Mouse (Mus musculus) ES-Bruce4 (cell line): Measurements from ENCODE around the gene Utp4. TPM values are rescaled to one million over a fixed set of nuclear protein-coding genes. Genes with fewer than 3 reads are reported as not detected.
"Not testable (repeated sequence)": the region's sequence is repeated elsewhere in the genome, so short reads cannot be mapped to it uniquely, and the experiment has no call there.

Source experiments
- H3K27ac ChIP-seq: 2 replicates; pipeline ENCODE4 v1.5.1; 2012; ENCODE audit warnings: low read length, inconsistent platforms; ENCODE audit not compliant: insufficient read depth
- H3K27me3 ChIP-seq: 2 replicates; pipeline ENCODE4 v1.6.1; 2012; ENCODE audit warnings: mild to moderate bottlenecking, low read length, inconsistent platforms; ENCODE audit not compliant: control insufficient read depth, poor library complexity, insufficient read depth, severe bottlenecking
- H3K36me3 ChIP-seq: 2 replicates; pipeline ENCODE4 v1.6.1; 2012; ENCODE audit warnings: inconsistent platforms, mild to moderate bottlenecking, low read length, moderate library complexity; ENCODE audit not compliant: control insufficient read depth, poor library complexity, insufficient read depth, severe bottlenecking
- H3K4me1 ChIP-seq: one replicate; pipeline ENCODE4 v1.8.1; 2011; ENCODE audit warnings: low read length; ENCODE audit not compliant: control insufficient read depth, insufficient read depth
- H3K4me3 ChIP-seq: 2 replicates; pipeline ENCODE4 v1.5.1; 2011; ENCODE audit warnings: low read depth, mild to moderate bottlenecking, low read length
- H3K9ac ChIP-seq: 2 replicates; pipeline ENCODE4 v1.6.1; 2012; ENCODE audit warnings: low read depth, mild to moderate bottlenecking, inconsistent platforms; ENCODE audit not compliant: poor library complexity, severe bottlenecking
- H3K9me3 ChIP-seq: replicated peaks from 2 replicates; pipeline ENCODE4 v1.6.1; 2012; ENCODE audit warnings: mild to moderate bottlenecking, low read length, inconsistent platforms; ENCODE audit not compliant: control insufficient read depth, poor library complexity, insufficient read depth, severe bottlenecking
- CTCF ChIP-seq: IDR thresholded peaks from one replicate; pipeline ENCODE4 v1.8.1; 2011; ENCODE audit warnings: low read depth, low read length
- EP300 ChIP-seq: IDR thresholded peaks from 2 replicates; pipeline ENCODE4 v1.6.1; 2011; ENCODE audit warnings: low read depth, low read length; ENCODE audit not compliant: insufficient read depth
- POLR2A ChIP-seq: IDR thresholded peaks from one replicate; pipeline ENCODE4 v1.8.1; 2011; ENCODE audit warnings: low read length; ENCODE audit not compliant: insufficient read depth
- polyA plus RNA-seq: library from polyadenylated mRNA; stranded (reverse); fragments of >200 nt; gene quantifications from 2 replicates; pipeline ENCODE4 v1.2.4, GENCODE M21; 2011; ENCODE audit warnings: low read depth; ENCODE audit not compliant: missing spikeins, insufficient read depth, insufficient read length

Utp4 gene
- polyA plus RNA-seq, 1 experiment: 109 TPM

DNA sequence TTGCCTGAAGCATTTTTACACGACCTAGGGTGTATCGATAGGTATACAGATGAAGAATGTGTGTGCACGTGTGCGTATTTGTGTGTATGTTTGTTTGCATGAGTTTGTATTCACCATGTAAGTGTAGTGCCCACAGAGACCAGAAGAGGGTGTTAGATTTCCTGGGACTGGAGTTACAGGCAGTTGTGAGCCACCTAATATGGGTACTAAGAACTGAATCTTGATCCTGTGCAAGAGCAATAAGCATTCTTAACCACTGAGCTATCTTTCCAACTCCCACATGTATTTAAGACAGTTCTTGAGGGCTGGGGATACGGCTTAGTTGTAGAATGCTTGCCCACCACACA lies 26.9 kb downstream of the Utp4 start:
- Histone ChIP-seq H3K27ac (no peak overlapping the region), H3K36me3 (peaks cover 78% of the 10 kb centered on the region), H3K4me1 (peaks cover under 1% of the 10 kb centered on the region), H3K9ac (no peak overlapping the region), H3K27me3 (no peaks in the 10 kb centered on the region), H3K9me3 (no peaks in the 10 kb centered on the region), H3K4me3 (no peak overlapping the region)
- TF ChIP-seq CTCF: no peak
- TF ChIP-seq EP300: no peak
- no peak for TF ChIP-seq POLR2A

- TF ChIP-seq CTCF: no peak
- no peak for TF ChIP-seq EP300
- no peak for TF ChIP-seq POLR2A
- no peaks in the 10 kb centered on the region for H3K9me3 ChIP-seq
- H3K4me1 ChIP-seq: peaks cover 3% of the 10 kb centered on the region
- peak overlapping the region; percentile 75; the same call in 1 of the 2 replicates for H3K27ac ChIP-seq
- no peaks in the 10 kb centered on the region for H3K27me3 ChIP-seq
- H3K4me3 ChIP-seq: no peak overlapping the region
- no peak overlapping the region for H3K9ac ChIP-seq
- H3K36me3 ChIP-seq: peaks cover 42% of the 10 kb centered on the region
These were observed 30.6 kb downstream of the Utp4 start for GRCm38 (mm10) chr8:106924057-106924456.

GRCm38 (mm10) chr8:106924904-106925349 lies 31.5 kb downstream of the Utp4 start:
- H3K4me3 ChIP-seq: no peak overlapping the region
- H3K9me3 ChIP-seq: no peaks in the 10 kb centered on the region
- H3K27ac ChIP-seq: peak overlapping the region; percentile 75
- H3K9ac ChIP-seq: no peak overlapping the region
- H3K4me1 ChIP-seq: peaks cover 3% of the 10 kb centered on the region
- peaks cover 33% of the 10 kb centered on the region for H3K36me3 ChIP-seq
- H3K27me3 ChIP-seq: no peaks in the 10 kb centered on the region
- TF ChIP-seq CTCF: no peak
- no peak for TF ChIP-seq EP300
- TF ChIP-seq POLR2A: no peak

- TF ChIP-seq EP300 (0 out of 2 replicates have a peak, but pooled peaks have one; percentile 57), POLR2A (no peak), CTCF (no peak)
- Histone ChIP-seq H3K9ac (no peak overlapping the region), H3K4me3 (no peak overlapping the region), H3K27me3 (no peaks in the 10 kb centered on the region), H3K9me3 (no peaks in the 10 kb centered on the region), H3K36me3 (peaks cover 28% of the 10 kb centered on the region), H3K27ac (peak overlapping the region; percentile 75), H3K4me1 (peaks cover 3% of the 10 kb centered on the region)
These were observed 32.0 kb downstream of the Utp4 start for GRCm38 (mm10) chr8:106925446-106925845.

DNA sequence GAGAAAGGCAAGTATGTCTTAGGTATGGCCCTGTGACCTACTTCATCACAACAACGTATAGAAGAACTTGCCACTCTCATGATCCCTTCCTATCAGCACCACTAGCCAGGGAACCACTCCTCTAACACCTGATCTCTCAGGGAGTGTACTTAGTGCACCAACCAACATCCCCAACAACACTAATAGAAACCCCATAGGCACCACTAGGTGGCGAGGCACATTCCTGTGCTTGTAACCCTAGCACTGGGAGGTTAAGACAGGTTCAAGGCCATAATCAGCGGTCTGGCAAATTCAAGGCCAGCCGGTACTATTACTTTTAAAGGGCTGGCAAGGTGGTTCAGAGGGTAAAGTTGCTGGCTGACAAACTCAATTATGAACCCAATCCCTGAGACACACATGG lies 33.8 kb downstream of the Utp4 start:
- no peak overlapping the region for H3K4me3 ChIP-seq
- no peaks in the 10 kb centered on the region for H3K9me3 ChIP-seq
- peaks cover 14% of the 10 kb centered on the region for H3K36me3 ChIP-seq
- no peak overlapping the region for H3K27ac ChIP-seq
- TF ChIP-seq CTCF (peak; percentile 66), EP300 (no peak)
- no peaks in the 10 kb centered on the region for H3K27me3 ChIP-seq
- H3K4me1 ChIP-seq: peaks cover 3% of the 10 kb centered on the region
- no peak overlapping the region for H3K9ac ChIP-seq

GRCm38 (mm10) chr8:106928182-106928581 lies 34.7 kb downstream of the Utp4 start:
- H3K9ac ChIP-seq, H3K27me3 ChIP-seq, H3K27ac ChIP-seq, H3K4me1 ChIP-seq, H3K9me3 ChIP-seq, H3K36me3 ChIP-seq, H3K4me3 ChIP-seq: not testable (repeated sequence)
